Mouse (Mus musculus): ENCODE results near the gene Ipmk.

DNA sequence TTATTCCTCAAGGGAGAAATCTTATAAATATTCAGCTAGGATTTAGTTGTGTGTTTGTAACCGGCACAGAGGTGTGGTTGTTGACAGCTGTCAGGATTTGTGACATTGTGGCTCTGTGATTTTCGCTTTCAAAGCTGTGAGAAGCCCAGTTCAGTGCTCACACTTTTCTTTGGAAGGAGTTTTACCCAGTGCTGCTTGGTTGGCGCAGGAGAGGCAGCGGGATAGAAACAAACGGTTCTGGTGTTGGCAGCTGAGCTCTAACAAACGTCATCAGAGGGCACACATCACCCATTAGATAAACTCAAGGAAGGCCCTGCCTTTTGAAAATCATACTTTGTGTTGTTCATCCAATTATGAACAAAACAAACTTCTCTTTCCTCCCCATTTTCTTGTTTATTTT is 79.2 kb downstream of the Ipmk start:
- TF ChIP-seq CHD2 (IDR thresholded peaks at IDR 0.05; ENCODE audit: low read depth, low read length) (no peak), HCFC1 (IDR thresholded peaks at IDR 0.05; ENCODE audit: borderline replicate concordance, insufficient read depth, low read length) (no peak), MAFK (IDR thresholded peaks at IDR 0.05; ENCODE audit: insufficient read depth, low read depth, low read length) (no peak), ZC3H11A (IDR thresholded peaks at IDR 0.05; ENCODE audit: borderline replicate concordance, low read depth, low read length) (no peak)

All from ES-E14 (cell line).